Mouse (Mus musculus) common myeloid progenitor, adult 5-6 weeks (primary cell): ENCODE data around the gene Cyp3a13. TPM values are rescaled to one million over a fixed set of nuclear protein-coding genes. Genes with fewer than 3 reads are reported as not detected.
"Not testable (repeated sequence)": the region's sequence is repeated elsewhere in the genome, so short reads cannot be mapped to it uniquely, and the experiment has no call there.

Experiments used
- ATAC-seq: replicated peaks from 2 replicates; pipeline ENCODE4 v1.8.0; 2016; ENCODE audit warnings: low read depth, mild to moderate bottlenecking, moderate TSS enrichment, inconsistent platforms; ENCODE audit not compliant: poor library complexity, severe bottlenecking
- total RNA-seq: library from RNA; stranded (forward); fragments of 200-1000, 187-1606 nt; gene quantifications from 2 replicates; pipeline ENCODE4 v1.2.3, GENCODE M21; 2017

Cyp3a13 gene
- total RNA-seq, 1 experiment from 2014 or later, result not detected

GRCm38 (mm10) chr5:137877860-137878259 is 43.6 kb downstream of the Cyp3a13 start:
- 0 out of 2 replicates have a peak, but pooled peaks have one; percentile 39 for ATAC-seq

- no peak for ATAC-seq
These were observed 46.4 kb downstream of the Cyp3a13 start for GRCm38 (mm10) chr5:137875054-137875453.

- ATAC-seq, result not testable (repeated sequence)
These were observed 49.1 kb downstream of the Cyp3a13 start for GRCm38 (mm10) chr5:137872381-137872702.

GRCm38 (mm10) chr5:137871644-137872380 is 49.6 kb downstream of the Cyp3a13 start, which contains the start of gene Pilrb2:
Gene Pilrb2 (minus strand): TSS chr5:137871815.
- ATAC-seq, result peak; percentile 71

GRCm38 (mm10) chr5:137868600-137868999 is 52.8 kb downstream of the Cyp3a13 start:
- not testable (repeated sequence) for ATAC-seq

- ATAC-seq, result not testable (repeated sequence)
These were observed 57.4 kb downstream of the Cyp3a13 start for GRCm38 (mm10) chr5:137864008-137864407.

GRCm38 (mm10) chr5:137857960-137858710 is 63.3 kb downstream of the Cyp3a13 start, which contains the start of gene Pilrb1:
Gene Pilrb1 (minus strand): TSS chr5:137858106.
- peak; percentile 64 for ATAC-seq

GRCm38 (mm10) chr5:137856870-137857269 is 64.5 kb downstream of the Cyp3a13 start:
- ATAC-seq, result peak; percentile 46

- not testable (repeated sequence) for ATAC-seq
These were observed 66.5 kb downstream of the Cyp3a13 start for GRCm38 (mm10) chr5:137854907-137855306.

GRCm38 (mm10) chr5:137850313-137850712 is 71.1 kb downstream of the Cyp3a13 start:
- not testable (repeated sequence) for ATAC-seq

Other genes with a start within 250 kb of the Cyp3a13 start
- gene Agfg2, start 236.9 kb downstream of the Cyp3a13 start, total RNA-seq, result 10.1 and 15.7 TPM in 2 replicates
- 0.05 TPM in 1 of 2 replicates, not detected in the other for gene Nyap1, start 180.0 kb downstream of the Cyp3a13 start, total RNA-seq
- 86.7 and 97.2 TPM in 2 replicates for gene Tsc22d4, start 175.9 kb downstream of the Cyp3a13 start, total RNA-seq
- 13.0 and 21.9 TPM in 2 replicates for gene Ppp1r35, start 142.8 kb downstream of the Cyp3a13 start, total RNA-seq
- gene Mepce, start 134.0 kb downstream of the Cyp3a13 start, total RNA-seq, result 27.4 and 33.1 TPM in 2 replicates
- 24.1 and 24.3 TPM in 2 replicates for gene Zcwpw1, start 133.8 kb downstream of the Cyp3a13 start, total RNA-seq
- 0.69 and 2.1 TPM in 2 replicates for gene Pilra, start 85.3 kb downstream of the Cyp3a13 start, total RNA-seq
- gene Pilrb1, start 63.5 kb downstream of the Cyp3a13 start, total RNA-seq, result 2.0 and 2.2 TPM in 2 replicates
- gene Pilrb2, start 49.8 kb downstream of the Cyp3a13 start, total RNA-seq, result 0.05 and 1.7 TPM in 2 replicates
- gene Gjc3, start 41.5 kb upstream of the Cyp3a13 start, total RNA-seq, result not detected in 2 replicates
- not detected in 2 replicates for gene Azgp1, start 59.9 kb upstream of the Cyp3a13 start, total RNA-seq
- gene Smok3a, start 99.6 kb upstream of the Cyp3a13 start, total RNA-seq, result not detected in 2 replicates
- gene Smok3b, start 99.8 kb upstream of the Cyp3a13 start, total RNA-seq, result not detected in 2 replicates
- not detected in 2 replicates for gene Smok3c, start 131.6 kb upstream of the Cyp3a13 start, total RNA-seq
- gene Zkscan1, start 163.5 kb upstream of the Cyp3a13 start, total RNA-seq, result 29.1 and 44.2 TPM in 2 replicates
- gene Zscan21, start 195.3 kb upstream of the Cyp3a13 start, total RNA-seq, result 16.6 and 20.7 TPM in 2 replicates
- 8.9 and 10.2 TPM in 2 replicates for gene Zfp113, start 234.1 kb upstream of the Cyp3a13 start, total RNA-seq
- 30.2 and 54.0 TPM in 2 replicates for gene Cops6, start 239.5 kb upstream of the Cyp3a13 start, total RNA-seq